Mouse (Mus musculus): ENCODE measurements around the gene Pih1d2.

DNA sequence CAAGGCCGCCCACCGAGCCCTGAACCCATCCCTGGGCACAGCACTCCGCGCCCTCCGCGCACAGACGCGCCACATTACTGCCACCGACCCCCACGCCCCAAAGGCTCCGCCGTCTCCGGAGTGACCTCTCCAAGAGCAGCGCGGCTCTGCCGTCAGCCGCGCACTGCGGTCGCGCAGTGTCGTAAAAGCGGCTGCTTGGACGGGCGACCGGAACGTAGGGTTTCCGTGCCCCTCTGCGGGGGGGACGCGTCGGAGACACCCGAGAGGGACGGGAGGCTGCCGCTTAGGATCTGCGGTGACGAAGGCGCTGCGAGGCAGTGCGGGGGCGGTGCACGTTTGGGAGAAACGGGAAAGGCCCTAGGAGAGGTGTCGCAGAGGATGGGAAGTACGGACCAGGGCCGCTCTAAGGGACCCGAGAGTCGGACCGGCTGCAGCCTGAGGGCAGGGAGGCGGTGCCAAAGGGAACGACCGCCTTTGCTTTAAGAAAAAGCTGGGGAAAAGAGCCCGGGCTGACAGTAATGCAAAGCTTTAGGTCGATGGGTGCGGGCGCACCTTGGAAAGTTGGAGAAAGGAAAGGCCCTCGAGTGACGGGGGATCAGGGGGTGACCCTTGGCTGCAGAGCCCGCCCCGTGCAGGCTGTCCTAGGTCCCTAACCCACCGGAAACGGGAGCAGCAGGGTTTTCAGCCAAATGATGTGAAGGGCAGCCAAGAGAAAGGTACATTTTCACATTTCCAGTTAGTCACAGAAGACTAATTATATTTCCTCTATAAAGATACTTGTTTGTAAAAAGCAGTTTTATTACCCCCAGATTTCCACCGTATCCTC, 42.5 kb downstream of the Pih1d2 start, which contains the start of gene Dlat:
- no peak; the same call in none of the 2 replicates for TF ChIP-seq POLR2A (IDR thresholded peaks at IDR 0.05; ENCODE audit: borderline replicate concordance, insufficient read depth, low read length)
- TF ChIP-seq CTCF (IDR thresholded peaks at IDR 0.05; ENCODE audit: borderline replicate concordance, insufficient read depth, low read depth, low read length) = no peak
